Mouse (Mus musculus): ENCODE data around the gene Sez6l. TPM values are rescaled to one million over a fixed set of nuclear protein-coding genes. Genes with fewer than 3 reads are reported as not detected.

Gene Sez6l
- total and polyA plus RNA-seq, 3 experiments: 0.08 to 0.25 (median 0.09) TPM

DNA sequence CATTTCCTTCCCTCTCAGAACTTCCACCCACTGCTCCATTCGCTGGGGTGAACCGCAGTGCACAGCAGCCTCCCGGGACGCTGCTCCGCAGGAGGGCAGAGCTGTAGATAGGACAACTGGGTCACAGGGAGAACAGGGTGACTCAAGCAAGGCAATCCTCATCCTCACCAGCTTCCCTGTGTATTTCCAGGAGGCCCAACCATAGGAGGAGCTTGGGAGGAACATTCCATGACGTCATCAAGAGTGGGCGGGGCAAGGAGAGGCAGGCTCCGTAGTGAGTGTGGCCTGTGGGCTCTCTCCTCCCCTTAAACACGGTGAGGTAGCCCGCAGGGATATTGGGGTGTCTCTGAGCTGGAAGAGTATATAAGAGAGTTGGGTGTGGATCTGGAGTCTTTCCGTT is 83.5 kb downstream of the Sez6l start:
- Histone ChIP-seq H3K4me3 (no peak overlapping the region), H3K27ac (no peak overlapping the region), H3K36me3 (ENCODE audit: control insufficient read depth, insufficient read depth, low read length) (no peaks in the 10 kb centered on the region), H3K27me3 (ENCODE audit: control insufficient read depth, insufficient read depth, low read length) (no peaks in the 10 kb centered on the region), H3K79me2 (replicated peaks; ENCODE audit: control insufficient read depth, insufficient read depth, low read length) (no peaks in the 10 kb centered on the region), H3K4me1 (ENCODE audit: control insufficient read depth, insufficient read depth, low read length) (no peaks in the 10 kb centered on the region), H3K9ac (ENCODE audit: low read depth, low read length) (no peak overlapping the region)
- WGBS: 22% methylated on average over 11 of the region's 11 CpGs
- TF ChIP-seq CTCF (IDR thresholded peaks at IDR 0.05) (no peak), POLR2A (IDR thresholded peaks at IDR 0.05; ENCODE audit: insufficient read depth, low read depth, low read length) (no peak), EP300 (IDR thresholded peaks at IDR 0.05; ENCODE audit: insufficient read depth, low read depth, low read length) (no peak)
- no peak for DNase-seq
- intact Hi-C loops (cut with DNase I): no loop called here

DNA sequence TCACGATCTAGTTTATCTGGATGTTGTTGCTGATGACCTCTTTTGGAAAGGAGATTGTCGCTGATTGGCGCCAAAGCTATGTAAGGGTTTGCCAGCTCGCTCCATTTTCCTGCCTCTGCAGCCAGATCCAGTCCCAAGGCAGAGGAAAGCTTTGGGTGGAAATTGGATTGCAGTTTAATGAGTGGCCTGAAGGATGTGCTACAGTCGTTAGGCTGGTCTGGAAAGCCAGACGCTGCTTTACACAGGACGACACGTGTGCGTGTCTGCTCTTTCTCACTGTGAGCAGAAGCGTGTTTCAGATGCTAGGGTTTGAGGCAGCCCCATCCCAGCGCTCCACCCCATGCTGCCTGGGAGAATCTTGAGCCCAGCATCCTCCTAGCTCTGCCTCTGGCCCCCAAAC is 85.5 kb downstream of the Sez6l start:
- intact Hi-C loops (cut with DNase I): no loop called here
- Histone ChIP-seq H3K79me2 (replicated peaks; ENCODE audit: control insufficient read depth, insufficient read depth, low read length) (no peaks in the 10 kb centered on the region), H3K4me1 (ENCODE audit: control insufficient read depth, insufficient read depth, low read length) (peaks cover 2% of the 10 kb centered on the region; the same call in 1 of the 2 replicates), H3K9ac (ENCODE audit: low read depth, low read length) (no peak overlapping the region), H3K27ac (no peak overlapping the region), H3K36me3 (ENCODE audit: control insufficient read depth, insufficient read depth, low read length) (no peaks in the 10 kb centered on the region), H3K27me3 (ENCODE audit: control insufficient read depth, insufficient read depth, low read length) (no peaks in the 10 kb centered on the region; the same call in 1 of the 2 replicates), H3K4me3 (no peak overlapping the region)
- no peak for DNase-seq
- TF ChIP-seq CTCF (IDR thresholded peaks at IDR 0.05): peak; percentile 30
- no peak for TF ChIP-seq POLR2A (IDR thresholded peaks at IDR 0.05; ENCODE audit: insufficient read depth, low read depth, low read length)
- 35% methylated on average over 11 of the region's 11 CpGs for WGBS

DNA sequence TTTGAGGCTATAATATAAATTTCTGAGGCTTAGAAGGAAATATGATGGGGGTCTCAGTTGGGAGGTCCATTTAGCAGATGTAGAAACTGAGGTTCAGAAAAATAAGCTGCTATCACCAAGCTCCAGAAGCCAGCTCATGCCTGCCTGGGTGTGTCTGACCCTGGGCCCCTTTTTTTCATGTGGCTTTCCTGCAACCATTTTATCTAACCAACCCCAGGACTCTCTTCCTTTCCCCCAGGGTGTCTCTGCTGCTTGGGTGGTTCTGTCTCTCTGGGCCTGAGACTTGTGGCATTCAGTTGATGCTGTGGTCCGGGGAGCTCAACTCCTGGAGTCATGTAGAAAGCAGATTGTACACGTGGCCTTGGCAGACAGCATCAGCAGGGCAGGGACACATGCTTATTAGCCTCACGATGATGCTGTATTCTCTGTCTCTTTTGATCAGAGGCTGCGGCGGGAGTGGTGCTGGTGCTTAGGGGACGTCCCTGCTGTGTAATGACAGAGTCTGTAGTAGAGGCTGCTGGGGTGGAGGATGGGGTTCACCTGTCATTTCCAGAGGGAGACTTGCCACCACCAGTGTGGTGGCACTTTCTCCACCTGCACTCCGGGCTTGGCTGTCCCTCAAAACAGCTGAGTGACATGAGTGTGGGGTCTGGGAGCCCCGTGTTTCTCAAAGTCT is 88.7 kb downstream of the Sez6l start:
- no peaks in the 10 kb centered on the region for H3K79me2 ChIP-seq (replicated peaks; ENCODE audit: control insufficient read depth, insufficient read depth, low read length)
- TF ChIP-seq EP300 (IDR thresholded peaks at IDR 0.05; ENCODE audit: insufficient read depth, low read depth, low read length) (no peak), POLR2A (IDR thresholded peaks at IDR 0.05; ENCODE audit: insufficient read depth, low read depth, low read length) (no peak), CTCF (IDR thresholded peaks at IDR 0.05) (no peak)
- H3K27me3 ChIP-seq (ENCODE audit: control insufficient read depth, insufficient read depth, low read length): no peaks in the 10 kb centered on the region; the same call in 1 of the 2 replicates
- intact Hi-C loops (cut with DNase I): no loop called here
- no peak overlapping the region for H3K9ac ChIP-seq (ENCODE audit: low read depth, low read length)
- no peaks in the 10 kb centered on the region for H3K36me3 ChIP-seq (ENCODE audit: control insufficient read depth, insufficient read depth, low read length)
- no peak overlapping the region for H3K4me3 ChIP-seq
- DNase-seq: no peak
- WGBS: 73% methylated on average over 8 of the region's 8 CpGs
- peaks cover 2% of the 10 kb centered on the region; the same call in 1 of the 2 replicates for H3K4me1 ChIP-seq (ENCODE audit: control insufficient read depth, insufficient read depth, low read length)
- H3K27ac ChIP-seq: no peak overlapping the region

DNA sequence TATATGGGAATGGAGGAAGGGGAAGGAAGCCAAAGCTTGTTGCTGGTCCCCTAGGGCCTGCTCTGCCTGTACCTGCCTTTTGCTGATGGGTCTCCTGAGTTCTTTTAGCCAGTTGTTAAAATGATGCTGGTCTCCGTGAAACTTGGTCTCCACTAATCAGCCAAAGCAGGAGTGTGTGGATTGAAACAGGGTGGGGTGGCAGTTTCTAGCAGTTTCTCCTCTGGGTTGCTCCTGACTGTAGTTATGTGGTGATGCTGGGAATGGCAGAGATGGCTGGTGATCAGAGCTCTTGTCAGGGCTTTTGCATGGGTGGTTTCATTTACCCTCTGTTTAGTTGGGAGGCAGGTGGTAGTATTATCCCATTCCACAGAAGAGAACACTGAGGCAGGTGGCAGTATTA is 89.5 kb downstream of the Sez6l start:
- Histone ChIP-seq H3K27ac (no peak overlapping the region), H3K27me3 (ENCODE audit: control insufficient read depth, insufficient read depth, low read length) (no peaks in the 10 kb centered on the region; the same call in 1 of the 2 replicates), H3K36me3 (ENCODE audit: control insufficient read depth, insufficient read depth, low read length) (no peaks in the 10 kb centered on the region), H3K4me3 (no peak overlapping the region), H3K9ac (ENCODE audit: low read depth, low read length) (no peak overlapping the region), H3K4me1 (ENCODE audit: control insufficient read depth, insufficient read depth, low read length) (peaks cover 2% of the 10 kb centered on the region; the same call in 1 of the 2 replicates), H3K79me2 (replicated peaks; ENCODE audit: control insufficient read depth, insufficient read depth, low read length) (no peaks in the 10 kb centered on the region)
- intact Hi-C loops (cut with DNase I): no loop called here
- WGBS: 96% methylated on average over 1 of the region's 1 CpGs
- TF ChIP-seq CTCF (IDR thresholded peaks at IDR 0.05): no peak
- TF ChIP-seq EP300 (IDR thresholded peaks at IDR 0.05; ENCODE audit: insufficient read depth, low read depth, low read length): no peak
- no peak for DNase-seq

DNA sequence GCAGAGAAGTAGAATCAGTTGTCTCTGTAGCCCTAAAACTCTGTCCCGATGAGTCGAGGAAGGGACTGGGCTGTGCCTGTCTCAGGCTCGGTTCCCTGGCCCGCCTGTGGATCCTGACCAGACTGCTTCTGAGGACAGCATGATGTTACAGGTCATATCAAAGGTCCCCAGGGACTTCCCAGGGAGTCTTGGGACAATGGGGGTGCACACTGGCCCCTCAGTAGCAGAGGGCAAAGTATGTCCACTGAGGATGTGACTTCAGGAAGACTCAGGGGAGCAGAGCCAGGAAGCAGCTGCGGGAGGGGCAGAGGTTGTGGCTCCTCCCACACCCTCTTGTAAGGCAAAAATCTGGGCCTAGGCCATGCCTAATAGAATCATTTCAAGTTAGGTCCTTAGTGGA is 90.6 kb downstream of the Sez6l start:
- H3K4me3 ChIP-seq: no peak overlapping the region
- H3K79me2 ChIP-seq (replicated peaks; ENCODE audit: control insufficient read depth, insufficient read depth, low read length): no peaks in the 10 kb centered on the region
- peaks cover 2% of the 10 kb centered on the region; the same call in 1 of the 2 replicates for H3K4me1 ChIP-seq (ENCODE audit: control insufficient read depth, insufficient read depth, low read length)

DNA sequence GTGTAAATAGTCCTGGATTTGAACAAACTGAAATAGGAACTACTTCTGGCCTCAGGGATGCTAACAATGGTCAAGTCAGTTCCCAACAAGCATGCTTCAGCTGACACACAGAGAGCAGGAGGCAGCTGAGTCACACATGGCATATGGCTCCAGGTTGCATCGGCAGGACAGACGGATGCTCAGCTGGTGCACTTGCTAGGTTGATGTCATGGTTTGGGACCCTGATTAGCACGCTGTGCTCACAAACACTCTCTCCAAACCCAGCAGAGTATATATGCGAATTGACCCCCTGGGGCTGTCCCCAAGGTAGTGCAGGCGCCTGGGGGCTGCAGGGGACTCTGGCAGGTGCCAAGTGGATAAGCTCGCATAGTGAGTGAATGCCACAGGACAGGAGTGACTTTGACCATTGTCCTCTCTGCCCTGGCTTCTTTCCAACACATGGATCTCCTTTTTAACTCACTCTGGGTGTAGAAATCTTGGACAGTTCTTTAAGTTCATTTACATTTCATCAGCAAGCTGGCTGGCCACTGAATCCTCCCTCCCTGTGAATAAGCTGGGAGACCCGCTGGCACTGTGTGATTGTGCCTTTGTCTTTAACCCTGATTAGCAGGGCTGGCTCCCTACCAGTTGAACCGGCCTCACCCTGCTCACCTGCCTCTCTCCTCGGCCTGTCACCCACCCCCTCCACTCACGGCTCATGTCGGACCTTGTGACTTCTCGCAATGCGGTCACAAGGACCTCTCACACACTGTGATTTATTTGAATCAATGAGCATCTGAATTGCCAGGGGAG is 91.9 kb downstream of the Sez6l start:
- no peak overlapping the region for H3K9ac ChIP-seq (ENCODE audit: low read depth, low read length)
- intact Hi-C loops (cut with DNase I): no loop called here
- H3K27ac ChIP-seq: no peak overlapping the region
- no peak overlapping the region for H3K4me3 ChIP-seq
- DNase-seq: no peak
- H3K27me3 ChIP-seq (ENCODE audit: control insufficient read depth, insufficient read depth, low read length): peaks cover 2% of the 10 kb centered on the region
- H3K4me1 ChIP-seq (ENCODE audit: control insufficient read depth, insufficient read depth, low read length): peaks cover 2% of the 10 kb centered on the region; the same call in 1 of the 2 replicates
- 46% methylated on average over 13 of the region's 13 CpGs for WGBS
- H3K36me3 ChIP-seq (ENCODE audit: control insufficient read depth, insufficient read depth, low read length): no peaks in the 10 kb centered on the region
- H3K79me2 ChIP-seq (replicated peaks; ENCODE audit: control insufficient read depth, insufficient read depth, low read length): no peaks in the 10 kb centered on the region
- TF ChIP-seq POLR2A (IDR thresholded peaks at IDR 0.05; ENCODE audit: insufficient read depth, low read depth, low read length): no peak
- no peak for TF ChIP-seq CTCF (IDR thresholded peaks at IDR 0.05)
- TF ChIP-seq EP300 (IDR thresholded peaks at IDR 0.05; ENCODE audit: insufficient read depth, low read depth, low read length): no peak

More for the DNA sequence above, 90.6 kb downstream of the Sez6l start:
- no peak overlapping the region for H3K9ac ChIP-seq (ENCODE audit: low read depth, low read length)
- H3K36me3 ChIP-seq (ENCODE audit: control insufficient read depth, insufficient read depth, low read length): no peaks in the 10 kb centered on the region
- intact Hi-C loops (cut with DNase I): no loop called here
- peaks cover under 1% of the 10 kb centered on the region for H3K27me3 ChIP-seq (ENCODE audit: control insufficient read depth, insufficient read depth, low read length)
- TF ChIP-seq POLR2A (IDR thresholded peaks at IDR 0.05; ENCODE audit: insufficient read depth, low read depth, low read length) (no peak), EP300 (IDR thresholded peaks at IDR 0.05; ENCODE audit: insufficient read depth, low read depth, low read length) (no peak), CTCF (IDR thresholded peaks at IDR 0.05) (no peak)
- no peak overlapping the region for H3K27ac ChIP-seq
- 24% methylated on average over 5 of the region's 5 CpGs for WGBS
- DNase-seq: peak in 1 of 2 experiments; percentile 21
